Mouse (Mus musculus) urinary bladder, adult 2 months (tissue): ENCODE measurements around the gene Pakap. TPM values are rescaled to one million over a fixed set of nuclear protein-coding genes. Genes with fewer than 3 reads are reported as not detected.
"Not testable (repeated sequence)": the region's sequence is repeated elsewhere in the genome, so short reads cannot be mapped to it uniquely, and the experiment has no call there.

Experiments used
- DNase-seq: peaks from one replicate; pipeline ENCODE4 v3.0.0; 2022; ENCODE audit warnings: low spot score
- polyA plus RNA-seq: library from polyadenylated mRNA; depleted of rRNA; stranded (reverse); fragments of >200 nt; gene quantifications from 2 replicates; pipeline ENCODE4 v1.2.3, GENCODE M21; 2012

The Pakap gene
- polyA plus RNA-seq, 1 experiment: 3.6 TPM

GRCm38 (mm10) chr4:57879804-57880357, 311.9 kb downstream of the Pakap start:
- peak; percentile 53 for DNase-seq

GRCm38 (mm10) chr4:57883520-57884421, 315.8 kb downstream of the Pakap start:
- no peak for DNase-seq

GRCm38 (mm10) chr4:57884511-57884910, 316.5 kb downstream of the Pakap start:
- no peak for DNase-seq

GRCm38 (mm10) chr4:57885186-57885585, 317.2 kb downstream of the Pakap start:
- no peak for DNase-seq

GRCm38 (mm10) chr4:57886066-57886887, 318.3 kb downstream of the Pakap start:
- no peak for DNase-seq

- no peak for DNase-seq
Observed at GRCm38 (mm10) chr4:57886888-57887230, 318.9 kb downstream of the Pakap start.

GRCm38 (mm10) chr4:57888246-57888645, 320.3 kb downstream of the Pakap start:
- DNase-seq: no peak

- not testable (repeated sequence) for DNase-seq
Observed at GRCm38 (mm10) chr4:57888978-57889377, 321.0 kb downstream of the Pakap start.

- no peak for DNase-seq
Observed at GRCm38 (mm10) chr4:57889773-57890172, 321.8 kb downstream of the Pakap start.

GRCm38 (mm10) chr4:57892001-57892586, 324.1 kb downstream of the Pakap start:
- no peak for DNase-seq

GRCm38 (mm10) chr4:57895140-57895539, 327.2 kb downstream of the Pakap start:
- no peak for DNase-seq

- no peak for DNase-seq
Observed at GRCm38 (mm10) chr4:57895902-57896301, 327.9 kb downstream of the Pakap start.

- no peak for DNase-seq
Observed at GRCm38 (mm10) chr4:57896631-57897030, 328.7 kb downstream of the Pakap start.

- DNase-seq: no peak
Observed at GRCm38 (mm10) chr4:57901210-57901609, 333.2 kb downstream of the Pakap start.

GRCm38 (mm10) chr4:57902619-57903018, 334.6 kb downstream of the Pakap start:
- DNase-seq: no peak

- DNase-seq: no peak
Observed at GRCm38 (mm10) chr4:57904211-57904610, 336.2 kb downstream of the Pakap start.

GRCm38 (mm10) chr4:57904638-57905037, 336.7 kb downstream of the Pakap start:
- DNase-seq: no peak

- no peak for DNase-seq
Observed at GRCm38 (mm10) chr4:57906708-57907107, 338.7 kb downstream of the Pakap start.

GRCm38 (mm10) chr4:57908860-57909259, 340.9 kb downstream of the Pakap start:
- no peak for DNase-seq

GRCm38 (mm10) chr4:57913021-57913420, 345.0 kb downstream of the Pakap start:
- no peak for DNase-seq

- DNase-seq: no peak
Observed at GRCm38 (mm10) chr4:57914193-57915190, 346.5 kb downstream of the Pakap start.
